Mouse (Mus musculus) E14TG2a.4 (cell line): ENCODE results near the gene Mindy4b-ps.

Source experiments
- H3K27me3 ChIP-seq: 2 replicates; pipeline ENCODE4 v1.6.1; 2014; ENCODE audit warnings: low read length, control low read depth; ENCODE audit not compliant: insufficient read depth
- H3K36me3 ChIP-seq: 2 replicates; pipeline ENCODE4 v1.6.1; 2014; ENCODE audit warnings: low read length, control low read depth; ENCODE audit not compliant: insufficient read depth
- H3K4me1 ChIP-seq: replicated peaks from 2 replicates; pipeline ENCODE4 v1.6.1; 2014; ENCODE audit warnings: low read depth, low read length, control low read depth
- H3K4me3 ChIP-seq: replicated peaks from 2 replicates; pipeline ENCODE4 v1.5.1; 2014; ENCODE audit warnings: mild to moderate bottlenecking, low read length
- H3K9me3 ChIP-seq: 2 replicates; pipeline ENCODE4 v1.6.1; 2014; ENCODE audit warnings: low read length, control low read depth
- CTCF ChIP-seq: conservative IDR thresholded peaks from 2 replicates; pipeline ENCODE4 v1.5.1; 2014; ENCODE audit warnings: low read length
- NANOG ChIP-seq: IDR thresholded peaks from 2 replicates; pipeline ENCODE4 v1.6.1; 2014; ENCODE audit warnings: borderline replicate concordance, low read length, mixed read lengths
- POU5F1 ChIP-seq: IDR thresholded peaks from 2 replicates; pipeline ENCODE4 v1.6.1; 2014; ENCODE audit warnings: low read length, borderline replicate concordance

Gene Mindy4b-ps

DNA sequence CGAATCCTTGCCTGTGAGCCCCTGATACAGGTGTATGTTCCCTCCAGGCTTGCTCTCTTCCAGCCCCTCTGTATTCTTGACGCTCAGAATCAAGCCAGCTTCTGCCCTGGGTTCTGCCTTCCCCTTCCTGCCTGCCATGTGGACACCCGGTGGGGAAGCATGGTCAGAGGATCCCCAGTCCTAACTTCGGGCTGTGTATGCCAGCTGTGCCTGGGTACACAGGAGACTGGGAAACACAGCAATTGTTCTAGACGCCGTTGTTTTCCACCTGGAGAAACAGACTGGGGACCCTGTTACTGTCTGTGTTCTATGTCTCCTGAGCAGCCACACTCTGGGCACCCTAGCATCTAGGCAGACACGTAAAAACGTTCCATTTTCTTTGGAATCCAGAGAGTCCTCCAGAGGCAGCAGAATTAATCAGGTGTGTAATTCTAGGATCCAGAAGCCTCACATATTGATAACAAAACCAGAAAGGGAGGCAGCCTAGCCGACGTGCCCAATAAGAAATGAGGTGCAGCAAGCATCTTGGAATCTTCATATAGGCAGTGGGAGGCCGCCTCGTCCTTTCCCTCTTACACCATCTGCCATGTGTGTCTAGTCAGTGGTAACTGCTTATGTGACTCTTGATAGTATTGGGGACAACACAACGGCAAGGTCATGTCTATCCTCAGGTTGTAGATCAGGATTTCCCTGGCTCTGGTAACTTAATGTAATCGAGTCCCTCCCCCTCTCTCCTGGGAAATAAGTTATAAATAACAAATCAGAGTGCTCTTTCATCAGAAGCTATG, 6.4 kb upstream of the Mindy4b-ps start:
- Histone ChIP-seq H3K27me3 (no peaks in the 10 kb centered on the region; the same call in 1 of the 2 replicates), H3K36me3 (no peaks in the 10 kb centered on the region), H3K4me3 (no peak overlapping the region), H3K9me3 (peaks cover 4% of the 10 kb centered on the region; the same call in 1 of the 2 replicates), H3K4me1 (no peaks in the 10 kb centered on the region)
- no peak for TF ChIP-seq CTCF
- no peak for TF ChIP-seq POU5F1
- TF ChIP-seq NANOG, result no peak

GRCm38 (mm10) chr3:58826266-58826665, 4.2 kb upstream of the Mindy4b-ps start:
- TF ChIP-seq NANOG (no peak), CTCF (no peak), POU5F1 (no peak)
- no peaks in the 10 kb centered on the region for H3K4me1 ChIP-seq
- H3K36me3 ChIP-seq, result no peaks in the 10 kb centered on the region
- peaks cover 4% of the 10 kb centered on the region; the same call in 1 of the 2 replicates for H3K9me3 ChIP-seq
- no peak overlapping the region for H3K4me3 ChIP-seq
- no peaks in the 10 kb centered on the region; the same call in 1 of the 2 replicates for H3K27me3 ChIP-seq

GRCm38 (mm10) chr3:58817337-58817736, 4.8 kb downstream of the Mindy4b-ps start:
- TF ChIP-seq NANOG, result no peak
- no peak for TF ChIP-seq CTCF
- TF ChIP-seq POU5F1, result no peak
- Histone ChIP-seq H3K36me3 (no peaks in the 10 kb centered on the region), H3K27me3 (no peaks in the 10 kb centered on the region), H3K9me3 (no peaks in the 10 kb centered on the region), H3K4me3 (no peak overlapping the region), H3K4me1 (peaks cover 25% of the 10 kb centered on the region)

GRCm38 (mm10) chr3:58814191-58814590, 7.9 kb downstream of the Mindy4b-ps start:
- H3K4me3 ChIP-seq, result no peak overlapping the region
- H3K36me3 ChIP-seq, result no peaks in the 10 kb centered on the region
- TF ChIP-seq POU5F1 (no peak), NANOG (no peak), CTCF (no peak)
- peaks cover 25% of the 10 kb centered on the region for H3K4me1 ChIP-seq
- H3K9me3 ChIP-seq, result no peaks in the 10 kb centered on the region
- H3K27me3 ChIP-seq, result 0 out of 2 replicates have a peak, but pooled peaks cover 14% of the 10 kb centered on the region

DNA sequence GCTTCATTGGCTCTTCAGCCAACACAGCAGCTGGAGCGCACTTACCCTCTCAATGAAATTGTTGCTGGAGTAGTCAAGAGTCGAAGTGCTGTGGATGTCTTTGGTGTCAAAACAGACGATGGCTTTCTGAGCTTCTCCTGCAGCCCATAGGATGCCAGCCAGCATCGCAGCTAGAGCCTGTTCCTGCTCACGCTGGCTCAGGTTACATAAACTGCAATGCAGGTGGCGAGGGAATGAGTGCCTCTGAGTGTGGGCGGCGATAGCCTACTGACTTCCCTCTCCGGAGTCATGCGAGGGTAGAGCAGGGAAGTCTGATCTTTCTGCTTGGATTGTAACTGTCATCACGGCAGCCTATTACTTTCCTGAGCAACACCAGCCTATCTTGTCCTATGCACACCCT, 11.8 kb downstream of the Mindy4b-ps start:
- TF ChIP-seq POU5F1 (no peak), CTCF (no peak), NANOG (no peak)
- no peaks in the 10 kb centered on the region for H3K9me3 ChIP-seq
- H3K4me3 ChIP-seq, result no peak overlapping the region
- peaks cover 18% of the 10 kb centered on the region for H3K27me3 ChIP-seq
- no peaks in the 10 kb centered on the region for H3K36me3 ChIP-seq
- no peaks in the 10 kb centered on the region for H3K4me1 ChIP-seq

- no peaks in the 10 kb centered on the region for H3K4me1 ChIP-seq
- no peaks in the 10 kb centered on the region for H3K9me3 ChIP-seq
- H3K27me3 ChIP-seq, result peaks cover 18% of the 10 kb centered on the region
- TF ChIP-seq POU5F1 (no peak), NANOG (no peak), CTCF (no peak)
- H3K36me3 ChIP-seq, result no peaks in the 10 kb centered on the region
- no peak overlapping the region for H3K4me3 ChIP-seq
Measured at GRCm38 (mm10) chr3:58809111-58809915, 12.8 kb downstream of the Mindy4b-ps start.

GRCm38 (mm10) chr3:58808636-58809035, 13.5 kb downstream of the Mindy4b-ps start:
- Histone ChIP-seq H3K4me3 (no peak overlapping the region), H3K4me1 (no peaks in the 10 kb centered on the region), H3K36me3 (no peaks in the 10 kb centered on the region), H3K27me3 (peaks cover 18% of the 10 kb centered on the region), H3K9me3 (no peaks in the 10 kb centered on the region)
- TF ChIP-seq NANOG (no peak), POU5F1 (no peak), CTCF (no peak)

DNA sequence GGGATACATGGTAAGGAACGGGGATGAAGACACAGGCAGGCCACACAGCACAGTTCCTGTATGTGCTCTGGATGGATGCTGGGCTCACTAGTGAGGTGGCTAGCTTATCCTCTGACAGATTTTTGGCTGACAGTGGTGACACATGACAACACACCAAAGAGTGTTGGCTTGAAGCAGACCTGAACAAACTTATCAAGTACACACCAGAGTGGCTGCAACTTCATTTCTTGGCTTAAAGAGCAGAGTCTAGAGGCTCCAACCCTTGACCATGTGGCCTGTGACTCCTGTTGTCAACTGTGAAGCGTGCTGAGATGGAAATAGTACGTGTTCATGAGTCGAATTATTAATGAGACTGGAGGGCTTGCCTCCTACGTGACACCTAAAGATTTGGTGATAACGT, 17.4 kb downstream of the Mindy4b-ps start:
- peaks cover 4% of the 10 kb centered on the region for H3K27me3 ChIP-seq
- H3K4me3 ChIP-seq, result no peak overlapping the region
- H3K4me1 ChIP-seq, result no peaks in the 10 kb centered on the region
- H3K36me3 ChIP-seq, result no peaks in the 10 kb centered on the region
- H3K9me3 ChIP-seq, result no peaks in the 10 kb centered on the region
- no peak for TF ChIP-seq POU5F1
- TF ChIP-seq CTCF, result no peak
- no peak for TF ChIP-seq NANOG

- Histone ChIP-seq H3K27me3 (no peaks in the 10 kb centered on the region), H3K4me3 (no peak overlapping the region), H3K36me3 (no peaks in the 10 kb centered on the region), H3K9me3 (no peaks in the 10 kb centered on the region), H3K4me1 (no peaks in the 10 kb centered on the region)
- TF ChIP-seq NANOG (no peak), POU5F1 (no peak)
Measured at GRCm38 (mm10) chr3:58798676-58799075, 23.4 kb downstream of the Mindy4b-ps start.
